ENCODE assay signal across 8 mouse cellular contexts in the genomic region with DNA sequence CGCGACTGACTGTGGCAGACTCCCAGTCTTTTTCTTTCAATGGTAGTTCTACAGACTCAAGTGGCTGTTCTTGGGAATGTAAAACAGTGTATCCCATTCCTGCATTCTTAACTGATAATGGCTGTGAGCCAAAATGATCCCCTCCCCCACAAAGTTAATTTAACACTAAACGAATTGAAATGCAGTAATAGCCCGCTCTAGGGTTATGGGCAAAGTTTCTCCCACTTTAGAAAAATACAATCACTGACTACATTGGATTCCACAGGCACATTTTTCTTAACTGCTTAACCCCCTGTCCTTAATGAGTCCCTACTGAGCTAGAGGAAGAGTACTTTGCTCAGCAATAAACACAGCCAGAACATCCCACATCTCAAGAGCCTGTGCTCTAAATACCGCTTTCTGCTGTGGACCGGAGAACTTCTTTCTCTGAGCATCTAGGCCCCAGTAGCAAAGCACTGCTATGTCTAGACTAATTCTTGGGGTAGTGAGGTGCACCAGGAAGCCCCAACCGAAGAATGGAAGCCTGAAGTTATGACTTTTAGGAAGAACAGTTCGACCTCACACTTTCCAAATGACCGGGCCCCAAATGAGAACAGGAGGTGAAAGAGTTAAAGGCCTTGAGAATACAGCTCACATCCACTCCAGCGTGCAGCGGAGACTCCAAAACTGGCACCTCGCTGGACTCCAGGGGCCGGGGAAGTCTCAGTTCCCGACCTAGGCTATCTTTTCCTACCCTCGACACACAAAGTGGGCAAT. TPM values are rescaled to one million over a fixed set of nuclear protein-coding genes. Genes with fewer than 3 reads are reported as not detected.
DNase-seq lines count a peak whose midpoint lies in the region; ATAC-seq and TF ChIP-seq lines count a peak whose summit lies in the region.

No protein-coding gene starts in this region.

- TF ChIP-seq POLR2A in liver, adult 2 months (IDR thresholded peaks at IDR 0.05; ENCODE audit: extremely low read depth, insufficient read depth, low read length): no peak

- H3K79me2 ChIP-seq in liver, adult 2 months (ENCODE audit: control insufficient read depth, insufficient read depth, low read length): peaks cover 13% of the 10 kb centered on the region; the same call in 1 of the 2 replicates

- H3K27ac ChIP-seq in liver, adult 2 months (replicated peaks; ENCODE audit: insufficient read depth, low read depth, low read length): peak overlapping the region; percentile 91
- peak overlapping the region; percentile 90 for H3K27ac ChIP-seq in liver, embryonic 11.5 days (ENCODE audit: low read depth, low read length)

- WGBS in liver, adult 2 months: 3% methylated on average over 15 of the region's 15 CpGs
- WGBS in liver, embryonic 11.5 days: 12% methylated on average over 15 of the region's 15 CpGs

- peaks cover 8% of the 10 kb centered on the region for H3K36me3 ChIP-seq in liver, adult 2 months (ENCODE audit: control insufficient read depth, insufficient read depth, low read length)
- H3K36me3 ChIP-seq in liver, embryonic 11.5 days (ENCODE audit: control insufficient read depth, insufficient read depth, low read length): no peaks in the 10 kb centered on the region

- H3K27me3 ChIP-seq in liver, adult 2 months (ENCODE audit: control insufficient read depth, insufficient read depth, low read length): no peaks in the 10 kb centered on the region
- no peaks in the 10 kb centered on the region for H3K27me3 ChIP-seq in liver, embryonic 11.5 days (replicated peaks; ENCODE audit: control insufficient read depth, insufficient read depth, low read length)

- peak overlapping the region; percentile 67 for H3K4me3 ChIP-seq in liver, adult 2 months (ENCODE audit: insufficient read depth, low read depth, low read length)
- H3K4me3 ChIP-seq in liver, embryonic 11.5 days (ENCODE audit: low read depth, low read length): peak overlapping the region; percentile 93

- peak overlapping the region; percentile 84 for H3K9ac ChIP-seq in liver, adult 2 months (ENCODE audit: low read depth, low read length)
- H3K9ac ChIP-seq in liver, embryonic 11.5 days (ENCODE audit: low read depth, low read length): peak overlapping the region; percentile 92

- peak overlapping the region; percentile 93 for H3K4me2 ChIP-seq in liver, embryonic 11.5 days

- H3K4me1 ChIP-seq in liver, adult 2 months (ENCODE audit: control insufficient read depth, insufficient read depth, low read length): peaks cover 24% of the 10 kb centered on the region
- H3K4me1 ChIP-seq in liver, embryonic 11.5 days (replicated peaks; ENCODE audit: control insufficient read depth, insufficient read depth, low read length): peaks cover 25% of the 10 kb centered on the region

- DNase-seq in liver, adult 2 months (ENCODE audit: extremely low read depth, low read depth, low spot score): peak; percentile 64
- DNase-seq in liver: no peak
- DNase-seq in ZHBTc4 (ENCODE audit: low read depth, low spot score): peak; percentile 53
- no peak for DNase-seq in liver, embryonic 11.5 days (ENCODE audit: low spot score)
- DNase-seq in telencephalon, adult 2 months (ENCODE audit: low read depth, low spot score): peak; percentile 10
- DNase-seq in layer of hippocampus, adult 8-10 months (ENCODE audit: low spot score in 2 of 2): no peak
- no peak for DNase-seq in spleen, postnatal 10 days (ENCODE audit: low spot score in 2 of 2)

- no peak for TF ChIP-seq CTCF in liver, adult 2 months (IDR thresholded peaks at IDR 0.05; ENCODE audit: low read depth, low read length)

- peak; percentile 4; the same call in 1 of the 2 replicates for ATAC-seq in granulocyte monocyte progenitor cell, adult 5-6 weeks (replicated peaks; ENCODE audit: poor library complexity, severe bottlenecking)
- peak; percentile 7 for ATAC-seq in liver, embryonic 11.5 days (replicated peaks; ENCODE audit: low FRiP score)

- H3K9me3 ChIP-seq in liver, embryonic 11.5 days (ENCODE audit: control insufficient read depth, low read length): no peaks in the 10 kb centered on the region

RNA-seq across cellular contexts. Expression of a gene that starts 1.4 kb away (rescaled TPM):
- 126 and 160 TPM in 2 replicates for total RNA-seq in liver, adult 2 months (2014; rRNA removed)
- 97.9 and 104 TPM in 2 replicates for polyA plus RNA-seq in liver, adult 2 months (2012; rRNA removed)
- total RNA-seq in granulocyte monocyte progenitor cell, adult 5-6 weeks (2014; fragmentation: Nextera tagmentation): 98.6 and 101 TPM in 2 replicates
- total RNA-seq in granulocyte monocyte progenitor cell, adult 5-6 weeks (2017): 71.0 and 81.4 TPM in 2 replicates
- 158 and 171 TPM in 2 replicates for polyA plus RNA-seq in liver, embryonic 11.5 days (2014; fragmentation: Nextera tagmentation; extraction: Ambion mirVana)
- 10 to 100 TPM; 44.8 to 52.1 (median 50.0) TPM for total RNA-seq in layer of hippocampus, adult 8-10 months (2022)

Comparison
In these comparisons a context has a peak if more than half of its experiments do, and no peak if none do; other contexts are left out.
1. DNase-seq: peak in liver, adult 2 months (single experiment), ZHBTc4 (single experiment) and telencephalon, adult 2 months (single experiment); none in liver (single experiment), liver, embryonic 11.5 days (single experiment), layer of hippocampus, adult 8-10 months (0 of 2) and spleen, postnatal 10 days (0 of 2).